Mouse (Mus musculus): Measurements from ENCODE around the gene Cldn20. TPM values are rescaled to one million over a fixed set of nuclear protein-coding genes. Genes with fewer than 3 reads are reported as not detected.

Gene Cldn20
- total and polyA plus RNA-seq, 3 experiments: 0.31 to 0.52 TPM; not detected in 1

Other genes starting within 250 kb of the Cldn20 start
- 0.10 and 0.42 TPM in 2 replicates for gene Tiam2, start 206.0 kb upstream of the Cldn20 start, total RNA-seq (2012; rRNA removed)
- gene Tiam2, start 206.0 kb upstream of the Cldn20 start, polyA plus RNA-seq (2012; ENCODE audit: insufficient read depth in 1 of 2, insufficient read length in 2 of 2, low read depth in 1 of 2, low replicate concordance in 2 of 2, missing spikeins in 1 of 2): 1 to 10 TPM in 1 of 2 experiments, not detected in 1; 1.9 TPM
- gene Tfb1m, start 25.2 kb downstream of the Cldn20 start, total RNA-seq (2012; rRNA removed): 9.2 and 9.7 TPM in 2 replicates
- 10 to 100 TPM in 1 of 2 experiments, not detected in 1; 13.6 TPM for gene Tfb1m, start 25.2 kb downstream of the Cldn20 start, polyA plus RNA-seq (2012; ENCODE audit: insufficient read depth in 1 of 2, insufficient read length in 2 of 2, low read depth in 1 of 2, low replicate concordance in 2 of 2, missing spikeins in 1 of 2)
- not detected in 2 replicates for gene Nox3, start 163.7 kb downstream of the Cldn20 start, total RNA-seq (2012; rRNA removed)
- not detected for gene Nox3, start 163.7 kb downstream of the Cldn20 start, polyA plus RNA-seq (2012; ENCODE audit: insufficient read depth in 1 of 2, insufficient read length in 2 of 2, low read depth in 1 of 2, low replicate concordance in 2 of 2, missing spikeins in 1 of 2)